Mouse (Mus musculus) gastrocnemius, postnatal 25 days (tissue): Measurements from ENCODE around the gene Surf6. TPM values are rescaled to one million over a fixed set of nuclear protein-coding genes. Genes with fewer than 3 reads are reported as not detected.
"Not testable (repeated sequence)": the region's sequence is repeated elsewhere in the genome, so short reads cannot be mapped to it uniquely, and the experiment has no call there.

ENCODE experiments used
- DNase-seq: peaks from one replicate; pipeline ENCODE4 v3.0.0; 2022
- total RNA-seq, 2 experiments: library from RNA; stranded (reverse); gene quantifications; 1 replicate in 1 of 2; 2 replicates in 1 of 2; pipeline ENCODE4 v1.2.3; 2021

Surf6 gene
- total RNA-seq, 2 experiments from 2014 or later: 10.3 to 12.0 TPM

DNA sequence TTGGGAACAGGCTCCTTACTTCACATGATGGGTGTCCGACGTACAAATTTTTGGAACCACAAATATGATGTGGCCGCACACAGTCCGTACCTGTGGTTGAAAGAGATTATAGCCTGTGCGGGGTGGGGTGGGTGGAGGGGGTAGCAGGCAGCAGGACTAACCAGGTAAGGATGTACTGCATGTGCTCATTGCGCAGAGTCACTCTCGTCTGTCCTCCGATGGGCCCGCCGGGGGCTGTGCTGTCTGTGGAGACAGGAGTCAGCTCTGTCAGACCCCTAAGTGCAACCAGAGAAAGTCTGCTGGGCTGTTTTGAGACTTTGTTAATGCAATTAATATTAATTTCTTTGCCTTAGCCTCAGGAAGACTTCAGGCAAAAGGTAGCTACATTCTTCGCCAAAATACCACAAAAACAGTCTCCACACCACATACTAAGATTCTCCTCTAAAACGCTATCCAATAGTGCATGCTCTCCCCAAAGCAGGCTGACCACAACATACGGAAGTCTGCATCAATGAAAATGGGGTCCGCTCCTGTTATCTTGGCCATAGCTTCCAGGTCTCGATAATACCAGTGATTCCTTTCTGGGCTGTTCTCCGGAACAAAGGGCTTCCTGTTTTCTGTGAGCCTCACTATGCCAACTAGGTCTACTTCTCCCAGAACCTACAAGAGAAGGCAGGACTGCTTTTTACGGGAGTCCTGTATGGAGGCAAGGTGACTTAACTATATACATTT is 10.9 kb upstream of the Surf6 start:
- DNase-seq: no peak

DNA sequence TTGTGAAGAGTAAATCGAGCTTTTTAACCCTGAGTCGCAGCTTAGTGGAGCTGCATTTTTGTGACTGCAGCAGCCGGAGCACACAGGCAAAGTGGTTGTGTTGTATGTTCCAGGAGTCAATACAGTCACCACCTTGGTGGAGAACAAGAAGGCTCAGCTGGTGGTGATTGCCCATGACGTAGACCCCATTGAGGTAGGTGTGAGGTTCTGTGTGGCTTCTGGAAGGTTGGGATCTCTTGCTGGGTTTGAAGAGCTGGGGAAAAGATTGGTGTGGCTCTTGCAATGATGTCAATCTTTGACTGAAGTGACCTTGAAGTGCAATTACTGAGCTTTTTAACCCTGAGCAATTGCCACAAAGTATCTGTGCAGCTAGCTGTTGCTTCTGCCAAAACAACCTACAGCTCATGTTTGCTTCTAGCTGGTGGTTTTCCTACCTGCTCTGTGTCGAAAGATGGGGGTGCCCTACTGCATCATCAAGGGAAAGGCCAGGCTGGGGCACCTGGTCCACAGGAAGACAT is 9.6 kb upstream of the Surf6 start:
- no peak for DNase-seq

DNA sequence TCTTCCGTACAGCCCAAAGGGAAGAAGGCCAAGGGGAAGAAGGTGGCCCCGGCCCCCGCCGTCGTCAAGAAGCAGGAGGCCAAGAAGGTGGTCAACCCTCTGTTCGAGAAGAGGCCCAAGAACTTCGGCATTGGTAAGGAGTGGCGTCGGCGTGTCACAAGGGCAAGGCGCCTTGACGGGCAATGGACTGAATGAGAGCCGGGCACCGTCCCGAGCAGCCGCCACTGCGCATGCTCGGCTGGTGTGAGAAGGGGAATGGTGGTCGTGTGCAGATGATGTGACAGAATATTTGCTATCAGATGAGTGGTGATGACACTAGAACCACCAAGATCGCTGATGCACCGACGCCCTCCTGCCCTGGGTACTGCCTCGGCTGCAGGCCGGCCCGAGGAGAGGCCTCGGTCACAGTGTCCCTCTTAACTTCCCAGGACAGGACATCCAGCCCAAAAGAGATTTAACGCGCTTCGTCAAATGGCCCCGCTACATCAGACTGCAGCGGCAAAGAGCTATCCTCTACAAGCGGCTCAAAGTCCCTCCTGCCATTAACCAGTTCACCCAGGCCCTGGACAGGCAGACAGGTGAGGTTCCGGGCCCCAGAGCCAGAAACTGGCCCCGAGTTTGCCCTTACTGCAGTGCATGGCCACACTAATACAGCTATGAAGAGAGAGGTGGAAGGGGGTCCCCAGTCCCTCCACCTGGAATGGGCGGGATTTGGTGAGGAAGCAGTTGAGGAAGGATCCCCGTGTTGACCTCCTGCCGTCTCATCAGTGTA is 8.5 kb upstream of the Surf6 start:
- DNase-seq: no peak

DNA sequence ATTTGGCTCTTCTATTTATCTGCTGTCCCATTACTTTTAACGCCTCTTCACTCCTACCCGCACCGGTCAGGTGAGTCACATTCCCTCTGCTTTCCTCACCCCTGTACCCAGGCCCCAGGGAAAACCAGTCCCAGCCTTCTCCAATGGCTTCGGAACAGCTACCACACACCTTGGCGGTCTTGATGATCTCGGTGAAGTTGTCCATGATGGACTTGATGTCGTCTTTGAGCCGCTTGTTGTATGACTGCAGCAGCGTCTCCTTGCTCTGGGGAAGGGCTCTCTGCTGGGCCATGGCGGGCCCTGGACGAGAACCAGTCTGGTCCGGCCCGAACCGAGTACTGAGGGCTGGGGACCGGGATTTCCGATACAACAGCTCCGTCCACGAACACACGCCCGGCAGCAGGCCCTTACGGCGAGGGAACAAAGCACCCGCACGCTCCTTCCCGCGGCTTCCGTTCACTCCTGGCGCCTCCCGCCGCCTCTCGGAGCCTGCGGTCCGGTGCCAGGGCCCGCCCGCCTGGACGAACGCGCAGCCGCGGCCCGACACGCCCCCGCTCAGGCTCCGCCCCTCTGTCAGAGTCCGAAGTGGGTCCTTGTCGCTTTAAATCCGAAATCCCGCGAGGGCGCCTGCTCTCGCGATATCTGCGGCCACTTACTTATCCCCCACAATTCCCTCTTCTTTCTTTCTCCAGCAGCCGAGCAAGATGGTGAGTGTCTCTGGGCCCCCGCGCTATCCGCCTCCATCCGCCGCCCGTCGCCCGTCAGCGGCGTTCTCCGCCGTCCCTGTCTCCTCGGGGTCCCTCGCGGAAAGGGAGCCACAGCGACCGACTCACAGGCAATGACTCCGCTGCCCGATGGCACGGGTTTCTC is 7.7 kb upstream of the Surf6 start, which contains the start of the genes Med22 and Rpl7a:
Gene Med22 (minus strand): TSS at position 554 of the 870 bp plus-strand sequence.
Gene Rpl7a (plus strand): TSS at position 641 of the 870 bp plus-strand sequence.
- DNase-seq: peak; percentile 99

DNA sequence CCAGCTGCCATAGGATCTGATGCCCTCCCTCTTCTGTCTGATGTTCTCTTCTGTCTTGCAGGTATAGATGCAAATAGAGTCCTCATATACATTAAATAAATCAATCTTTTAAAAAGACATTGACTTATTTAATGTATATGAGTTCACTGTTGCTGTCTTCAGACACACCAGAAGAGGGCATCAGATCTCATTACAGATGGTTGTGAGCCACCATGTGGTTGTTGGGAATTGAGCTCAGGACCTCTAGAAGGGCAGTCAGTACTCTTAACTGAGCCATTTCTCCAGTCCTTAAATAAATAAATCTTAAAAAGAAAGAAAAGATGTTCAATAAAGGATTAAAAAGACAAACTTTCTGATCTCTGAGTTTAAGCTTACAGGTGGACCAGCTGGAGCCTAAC is 6.7 kb upstream of the Surf6 start:
- DNase-seq: no peak

DNA sequence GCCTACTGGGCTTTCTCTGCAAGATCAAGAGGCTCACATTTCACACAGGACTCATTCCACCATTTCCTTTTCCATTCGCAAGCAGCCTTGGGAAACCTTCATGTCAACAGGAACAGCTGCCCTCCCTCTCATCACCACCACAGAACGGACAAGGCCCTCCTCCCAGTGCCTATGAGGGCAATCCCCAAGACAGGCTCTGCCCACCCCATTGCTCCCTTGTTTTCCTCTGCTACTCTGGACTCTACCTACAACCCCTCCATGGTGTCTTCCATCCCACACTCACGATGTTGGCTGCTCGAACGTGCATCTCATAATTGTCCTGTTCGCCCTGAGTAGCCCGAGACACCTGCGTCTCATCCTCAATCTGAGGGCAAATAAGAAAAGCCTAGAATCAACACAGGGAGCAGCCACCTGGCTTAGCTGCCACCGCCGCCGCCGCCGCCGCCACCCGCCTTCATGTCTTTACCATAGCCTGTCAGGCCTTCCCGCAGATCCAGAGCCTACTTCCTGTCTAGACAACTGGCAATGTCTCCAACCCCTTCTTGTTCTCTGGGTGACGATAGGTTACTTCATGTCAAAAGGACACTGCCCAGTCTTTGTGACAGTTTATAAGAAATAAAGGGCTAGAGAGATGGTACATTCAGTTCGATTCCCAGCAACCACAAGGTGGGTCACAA is 6.2 kb upstream of the Surf6 start:
- no peak for DNase-seq

DNA sequence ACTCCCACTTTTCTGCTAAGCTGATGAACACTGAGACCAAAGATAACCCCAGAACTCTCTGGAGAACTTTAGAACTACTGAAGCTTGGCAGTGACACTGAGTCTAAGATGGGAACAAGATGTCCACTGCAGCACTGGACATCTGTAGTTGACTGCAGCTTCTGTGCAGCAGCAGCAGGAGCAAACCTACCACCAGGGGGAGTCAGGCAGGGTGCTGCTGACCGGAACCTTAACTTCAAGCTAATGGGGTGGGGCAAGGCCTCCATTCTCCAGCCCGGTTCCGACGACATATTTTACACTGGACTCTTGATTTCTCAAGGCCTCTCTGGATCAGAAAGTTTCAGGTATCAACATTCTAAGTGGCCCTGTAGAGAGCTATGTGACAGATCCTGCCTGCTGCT is 4.4 kb upstream of the Surf6 start:
- no peak for DNase-seq

DNA sequence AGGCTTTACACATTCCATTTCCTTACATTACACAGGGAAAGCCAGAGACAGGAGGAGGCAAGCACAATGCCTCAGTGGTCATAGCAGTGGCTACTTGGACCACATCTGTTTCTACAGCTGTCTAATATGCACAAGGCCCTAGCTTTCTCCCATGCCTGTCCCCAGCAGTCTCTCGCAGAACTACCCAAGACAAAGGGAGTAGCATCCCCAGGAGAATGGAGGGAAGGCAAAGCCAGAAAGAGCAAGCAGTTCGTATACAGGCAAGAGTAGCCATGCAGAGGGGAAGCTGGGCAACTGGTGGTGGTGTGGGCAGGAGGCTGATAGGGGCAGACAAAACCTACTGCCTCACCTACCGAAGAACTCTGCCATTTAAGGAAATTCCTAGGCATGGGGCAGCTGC is 3.8 kb upstream of the Surf6 start:
- DNase-seq: no peak

DNA sequence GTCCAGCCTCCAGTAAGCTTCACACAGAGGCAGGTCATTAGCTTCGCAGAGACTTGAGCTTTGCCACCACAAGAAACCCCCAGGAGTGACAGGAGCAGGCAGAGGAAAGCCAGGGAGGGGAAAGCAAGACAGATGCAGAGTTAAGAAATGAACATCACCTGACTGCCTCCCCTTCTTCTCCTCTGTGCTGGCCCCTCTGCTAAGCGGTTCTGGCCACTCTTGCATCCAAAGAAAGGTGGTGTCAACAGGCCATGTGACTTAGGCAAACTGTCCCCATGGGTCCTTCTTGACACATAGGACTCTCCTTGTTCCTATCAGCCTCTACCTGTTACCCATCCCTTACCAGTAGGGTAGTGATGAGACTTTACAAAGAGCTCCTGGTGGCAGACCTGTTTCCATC is 3.3 kb upstream of the Surf6 start:
- DNase-seq: no peak

DNA sequence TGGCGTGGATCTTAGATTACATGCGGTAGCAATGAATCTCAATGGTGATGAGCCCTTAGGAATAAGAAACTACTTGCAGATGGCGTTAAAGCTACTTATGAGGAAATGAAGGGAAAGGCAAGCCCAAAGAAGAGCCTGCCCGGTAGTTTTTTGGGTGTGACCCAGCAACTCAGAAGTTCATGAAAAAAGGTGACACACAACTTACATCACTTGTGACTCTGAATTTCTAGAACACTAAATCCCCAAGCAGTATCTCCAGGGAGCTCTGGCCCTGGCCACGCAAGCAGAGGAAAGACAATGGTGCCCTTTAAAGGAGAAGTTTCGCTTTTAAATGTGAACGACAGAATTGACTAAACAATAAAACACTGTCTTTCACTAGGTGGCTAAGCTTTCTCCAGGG is 632 bp upstream of the Surf6 start:
- no peak for DNase-seq

DNA sequence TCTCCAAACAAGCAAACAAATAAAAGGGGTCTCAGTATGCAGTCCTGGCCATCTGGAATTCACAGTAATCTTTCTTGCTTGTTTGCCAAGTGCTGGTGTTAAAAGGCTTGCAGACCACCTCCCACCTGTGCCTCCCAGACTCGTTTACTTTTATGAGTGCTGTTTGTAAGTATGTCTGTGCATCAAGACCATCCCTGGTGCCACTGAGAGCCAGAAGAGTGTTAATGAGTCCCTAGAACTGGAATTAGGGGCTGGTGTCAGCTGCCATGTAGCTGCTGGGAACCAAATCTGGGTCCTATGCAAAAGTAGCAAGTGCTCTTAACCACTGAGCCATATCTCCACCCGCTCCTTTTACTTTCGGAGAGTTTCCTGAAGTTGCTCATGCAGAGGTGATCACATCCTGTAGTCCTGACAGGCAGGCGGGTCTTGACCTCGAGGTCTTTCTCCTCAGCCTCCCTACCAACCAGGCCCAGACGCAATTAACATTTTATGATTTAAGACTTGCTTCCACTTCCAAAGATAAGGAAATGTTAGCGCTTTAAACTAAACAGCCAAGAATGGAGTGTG is 762 bp downstream of the Surf6 start:
- DNase-seq: no peak

DNA sequence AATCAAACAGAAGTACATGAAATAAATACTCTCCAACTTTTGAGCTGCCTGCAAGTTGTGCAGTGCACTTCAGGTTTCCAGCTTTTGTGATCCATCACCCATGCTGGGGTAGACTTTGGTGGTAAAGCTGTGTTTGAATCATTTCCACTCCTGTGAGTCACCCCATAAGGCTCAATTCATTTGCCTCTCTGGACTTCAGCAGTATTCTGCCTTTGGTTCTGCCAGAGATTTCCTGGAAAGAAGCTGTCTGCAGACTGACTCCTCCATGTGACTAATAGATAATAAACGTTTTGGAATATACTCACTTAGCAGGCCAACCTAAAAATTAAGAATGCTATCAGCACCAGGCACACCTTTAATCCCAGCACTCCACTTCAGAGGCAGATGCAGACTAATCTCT is 1.9 kb downstream of the Surf6 start:
- DNase-seq: no peak

DNA sequence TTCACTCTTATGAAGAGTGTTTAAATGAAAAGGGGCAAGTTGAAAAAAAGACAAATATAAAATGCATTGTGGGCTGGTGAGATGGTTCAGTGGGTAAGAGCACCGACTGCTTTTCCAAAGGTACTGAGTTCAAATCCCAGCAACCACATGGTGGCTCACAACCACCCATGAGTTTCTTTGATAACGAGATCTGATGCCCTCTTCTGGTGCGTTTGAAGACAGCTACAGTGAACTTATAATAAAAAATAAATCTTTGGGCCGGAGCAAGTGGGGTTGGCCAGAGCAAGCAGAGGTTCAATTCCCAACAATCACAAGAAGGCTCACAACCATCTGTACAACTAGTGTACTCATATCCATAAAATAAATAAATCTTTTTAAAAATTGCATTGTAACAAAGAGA is 6.8 kb downstream of the Surf6 start:
- no peak for DNase-seq

DNA sequence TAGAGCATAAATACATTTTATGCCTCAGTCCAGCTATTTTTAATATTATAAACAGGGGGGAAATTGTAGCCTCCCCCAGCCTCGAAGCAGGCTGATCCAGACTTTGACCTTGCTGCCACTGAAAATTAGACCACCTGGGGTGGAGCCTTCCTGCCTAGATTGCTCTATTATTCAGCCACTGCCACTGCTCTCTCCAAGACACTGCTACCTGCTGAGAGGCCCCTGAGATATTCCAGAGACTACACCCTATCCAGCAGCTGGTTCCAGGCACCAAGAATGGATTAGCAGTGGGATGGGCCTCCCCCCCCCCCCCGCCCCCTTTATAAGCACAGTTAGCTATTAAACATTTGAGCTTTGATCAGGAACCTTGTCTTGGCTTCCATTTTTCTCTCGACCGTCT is 16.5 kb downstream of the Surf6 start:
- not testable (repeated sequence) for DNase-seq

DNA sequence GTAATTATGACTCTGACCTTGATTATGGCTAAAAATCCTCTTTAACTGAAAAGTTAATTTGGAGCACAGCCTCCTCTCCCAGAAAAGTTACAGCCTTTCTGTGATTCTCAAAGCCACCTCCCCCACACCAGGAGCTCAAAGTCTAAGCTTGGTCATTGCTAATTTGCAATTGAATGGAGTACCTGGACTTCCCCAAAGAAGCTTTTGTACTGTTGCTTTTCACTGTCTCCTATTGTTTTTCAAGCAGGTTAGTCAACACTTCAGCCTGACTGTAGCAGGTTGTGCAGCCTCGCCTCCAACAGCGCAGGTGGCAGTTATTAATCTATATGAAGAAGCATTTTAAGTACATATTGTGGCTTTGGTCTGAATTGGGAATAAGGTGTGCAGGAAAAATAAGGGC is 17.1 kb downstream of the Surf6 start:
- DNase-seq: not testable (repeated sequence)

DNA sequence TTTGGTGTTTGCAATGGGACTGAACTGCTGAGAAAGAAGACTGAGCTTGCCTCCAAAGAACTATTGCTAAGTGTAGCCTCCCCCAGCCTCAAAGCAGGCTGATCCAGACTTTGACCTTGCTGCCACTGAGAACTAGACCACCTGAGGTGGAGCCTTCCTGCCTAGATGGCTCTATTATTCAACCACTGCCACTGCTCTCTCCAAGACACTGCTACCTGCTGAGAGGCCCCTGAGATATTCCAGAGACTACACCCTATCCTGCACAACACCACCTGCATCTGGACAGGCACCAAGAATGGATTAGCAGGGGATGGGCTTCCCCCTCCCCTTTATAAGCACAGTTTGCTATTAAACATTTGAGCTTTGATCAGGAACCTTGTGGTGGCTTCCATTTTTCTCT is 24.1 kb downstream of the Surf6 start:
- DNase-seq: no peak

DNA sequence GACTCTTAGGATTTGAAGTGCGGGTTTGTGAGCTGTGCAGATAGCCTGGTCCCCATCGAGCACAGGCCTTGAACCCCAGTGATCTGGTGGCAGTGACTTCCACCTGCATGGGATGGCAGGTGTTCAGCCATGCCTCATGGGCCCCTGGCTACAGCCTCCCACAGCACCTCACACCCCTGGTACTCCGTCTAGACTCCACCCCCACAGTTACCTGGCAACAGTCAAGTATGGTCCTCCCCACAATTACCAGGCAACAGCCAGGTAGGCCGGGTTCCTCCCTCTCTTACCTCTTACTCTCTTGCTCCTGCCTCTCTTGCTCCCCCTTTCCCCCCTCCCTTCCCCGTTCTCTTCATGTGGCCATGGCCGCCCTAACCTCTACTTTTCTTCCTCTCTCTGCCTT is 32.0 kb downstream of the Surf6 start:
- no peak for DNase-seq

DNA sequence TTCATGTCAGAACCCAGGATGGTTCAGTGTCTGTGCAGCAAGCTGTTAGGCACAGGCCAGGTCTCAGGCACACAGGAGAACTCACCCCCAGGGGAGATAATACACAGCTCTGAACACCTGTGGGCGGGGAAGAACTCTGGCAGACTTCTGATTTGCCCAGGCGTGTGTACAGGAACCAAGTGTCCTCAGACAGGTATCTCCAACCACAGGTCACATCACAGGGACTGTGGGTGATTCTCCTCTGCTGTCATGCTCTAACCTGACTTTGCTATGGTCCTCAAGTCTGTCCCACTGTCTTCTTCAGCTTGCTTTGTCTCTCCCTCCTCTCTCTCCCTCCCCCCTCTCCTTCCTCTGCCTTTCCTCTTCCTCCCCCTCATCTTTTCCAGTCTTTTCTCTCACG is 37.8 kb downstream of the Surf6 start, which contains the start of gene Abo:
Gene Abo (minus strand): TSS at position 101 of the 400 bp plus-strand sequence.
- no peak for DNase-seq

DNA sequence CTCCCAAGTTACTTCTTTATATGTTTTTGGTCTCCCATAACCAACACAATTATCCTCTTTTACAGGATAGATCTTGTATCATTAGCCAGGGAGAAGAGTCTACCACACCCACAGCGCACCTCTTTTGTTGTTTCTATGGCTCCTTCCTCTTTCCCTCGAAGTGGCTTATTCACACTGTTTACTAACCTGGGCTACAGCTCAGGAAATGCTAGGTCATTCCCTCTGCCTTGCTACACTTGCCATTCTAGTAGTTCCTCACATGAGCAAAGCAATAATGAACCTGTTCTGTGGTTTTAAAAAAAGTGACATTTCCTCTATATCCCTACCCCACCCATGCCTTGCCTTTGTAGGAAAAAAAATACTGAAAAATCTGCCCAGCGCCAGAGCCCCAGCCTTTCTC is 39.8 kb downstream of the Surf6 start:
- no peak for DNase-seq

DNA sequence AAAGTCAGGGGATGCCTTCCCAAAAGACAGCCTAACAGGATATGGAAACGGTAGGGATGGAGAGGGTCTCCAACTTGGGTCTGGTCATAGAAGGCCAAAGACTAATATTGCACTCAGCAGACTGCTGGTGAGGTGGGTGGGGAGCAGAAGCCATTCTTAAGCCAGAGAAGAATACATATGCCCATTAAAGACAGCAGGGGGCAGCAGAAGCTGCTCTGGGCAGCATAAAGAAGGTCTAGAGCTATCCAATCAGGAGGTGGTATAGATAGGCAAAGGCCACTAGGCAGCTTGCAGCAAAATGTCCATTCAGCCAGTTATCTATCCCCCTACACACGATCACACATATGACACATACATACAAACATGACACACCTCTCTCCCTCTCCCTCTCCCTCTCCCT is 55.0 kb downstream of the Surf6 start:
- no peak for DNase-seq
